Mouse (Mus musculus): Measurements from ENCODE around the gene Ssbp4. TPM values are rescaled to one million over a fixed set of nuclear protein-coding genes. Genes with fewer than 3 reads are reported as not detected.
A peak's percentile ranks its signal among the peaks of the same experiment; 100 is the strongest.

The Ssbp4 gene
- polyA plus RNA-seq, 1 experiment = 133 TPM

GRCm38 (mm10) chr8:70648921-70649320 lies 40.2 kb upstream of the Ssbp4 start:
- Histone ChIP-seq H3K4me3 (no peak overlapping the region), H3K79me2 (ENCODE audit: control insufficient read depth, insufficient read depth) (no peaks in the 10 kb centered on the region), H3K36me3 (ENCODE audit: control insufficient read depth, insufficient read depth) (peaks cover 5% of the 10 kb centered on the region), H3K27me3 (ENCODE audit: control insufficient read depth, insufficient read depth, insufficient read length) (no peaks in the 10 kb centered on the region), H3K4me2 (ENCODE audit: low read depth) (no peak overlapping the region), H3ac (ENCODE audit: control insufficient read depth, insufficient read length) (no peak overlapping the region)
- TF ChIP-seq REST (IDR thresholded peaks at IDR 0.05; ENCODE audit: insufficient read depth, insufficient read length) (no peak), USF1 (IDR thresholded peaks at IDR 0.05; ENCODE audit: low read depth) (no peak), MYOG (IDR thresholded peaks at IDR 0.05; ENCODE audit: control insufficient read depth in 1 of 3, insufficient read depth in 1 of 3, insufficient read length in 2 of 3, low read depth in 2 of 3) (no peak), MYOD1 (IDR thresholded peaks at IDR 0.05; ENCODE audit: control insufficient read depth in 1 of 3, insufficient read length in 2 of 3, low read depth in 2 of 3) (no peak), MAX (IDR thresholded peaks at IDR 0.05; ENCODE audit: low read depth) (no peak), E2F4 (IDR thresholded peaks at IDR 0.05; ENCODE audit: insufficient read depth) (no peak), TCF3 (IDR thresholded peaks at IDR 0.05; ENCODE audit: insufficient read length, low read depth) (no peak), TCF12 (IDR thresholded peaks at IDR 0.05; ENCODE audit: insufficient read depth, poor library complexity, severe bottlenecking) (no peak), POLR2A (IDR thresholded peaks at IDR 0.05; ENCODE audit: insufficient read length, low read depth) (no peak)

- TF ChIP-seq MYOD1 (IDR thresholded peaks at IDR 0.05; ENCODE audit: control insufficient read depth in 1 of 3, insufficient read length in 2 of 3, low read depth in 2 of 3) (no peak), MYOG (IDR thresholded peaks at IDR 0.05; ENCODE audit: control insufficient read depth in 1 of 3, insufficient read depth in 1 of 3, insufficient read length in 2 of 3, low read depth in 2 of 3) (no peak), CEBPB (IDR thresholded peaks at IDR 0.05; ENCODE audit: insufficient read depth, poor library complexity, severe bottlenecking) (no peak), SRF (IDR thresholded peaks at IDR 0.05; ENCODE audit: control insufficient read depth, insufficient read length, low read depth) (no peak), POLR2A (IDR thresholded peaks at IDR 0.05; ENCODE audit: insufficient read length, low read depth) (no peak), REST (IDR thresholded peaks at IDR 0.05; ENCODE audit: insufficient read depth, insufficient read length) (no peak), USF1 (IDR thresholded peaks at IDR 0.05; ENCODE audit: low read depth) (no peak), E2F4 (IDR thresholded peaks at IDR 0.05; ENCODE audit: insufficient read depth) (no peak), TCF3 (IDR thresholded peaks at IDR 0.05; ENCODE audit: insufficient read length, low read depth) (no peak), POLR2AphosphoS2 (IDR thresholded peaks at IDR 0.05; ENCODE audit: insufficient read length, low read depth) (no peak), TCF12 (IDR thresholded peaks at IDR 0.05; ENCODE audit: insufficient read depth, poor library complexity, severe bottlenecking) (no peak), MAX (IDR thresholded peaks at IDR 0.05; ENCODE audit: low read depth) (no peak)
- H3K4me2 ChIP-seq (ENCODE audit: low read depth) = no peak overlapping the region
- peaks cover 5% of the 10 kb centered on the region for H3K36me3 ChIP-seq (ENCODE audit: control insufficient read depth, insufficient read depth)
Measured at GRCm38 (mm10) chr8:70648164-70648442, 39.4 kb upstream of the Ssbp4 start.

GRCm38 (mm10) chr8:70647343-70648163 lies 38.9 kb upstream of the Ssbp4 start:
- H3ac ChIP-seq (ENCODE audit: control insufficient read depth, insufficient read length) = no peak overlapping the region
- no peak overlapping the region for H3K4me3 ChIP-seq
- no peaks in the 10 kb centered on the region for H3K27me3 ChIP-seq (ENCODE audit: control insufficient read depth, insufficient read depth, insufficient read length)
- TF ChIP-seq MYOD1 (IDR thresholded peaks at IDR 0.05; ENCODE audit: control insufficient read depth in 1 of 3, insufficient read length in 2 of 3, low read depth in 2 of 3) = peak in 1 of 3 experiments; percentile 30
- no peak for TF ChIP-seq SRF (IDR thresholded peaks at IDR 0.05; ENCODE audit: control insufficient read depth, insufficient read length, low read depth)
- peak in 1 of 3 experiments; percentile 41 for TF ChIP-seq MYOG (IDR thresholded peaks at IDR 0.05; ENCODE audit: control insufficient read depth in 1 of 3, insufficient read depth in 1 of 3, insufficient read length in 2 of 3, low read depth in 2 of 3)
- peak; percentile 75 for TF ChIP-seq POLR2AphosphoS2 (IDR thresholded peaks at IDR 0.05; ENCODE audit: insufficient read length, low read depth)
- no peaks in the 10 kb centered on the region for H3K79me2 ChIP-seq (ENCODE audit: control insufficient read depth, insufficient read depth)
- H3K4me2 ChIP-seq (ENCODE audit: low read depth) = no peak overlapping the region
- peaks cover 5% of the 10 kb centered on the region for H3K36me3 ChIP-seq (ENCODE audit: control insufficient read depth, insufficient read depth)

More at GRCm38 (mm10) chr8:70648164-70648442, 39.4 kb upstream of the Ssbp4 start:
- Histone ChIP-seq H3K27me3 (ENCODE audit: control insufficient read depth, insufficient read depth, insufficient read length) (no peaks in the 10 kb centered on the region), H3K4me3 (no peak overlapping the region), H3K79me2 (ENCODE audit: control insufficient read depth, insufficient read depth) (no peaks in the 10 kb centered on the region), H3ac (ENCODE audit: control insufficient read depth, insufficient read length) (no peak overlapping the region)

GRCm38 (mm10) chr8:70646775-70647174 lies 38.1 kb upstream of the Ssbp4 start:
- H3K79me2 ChIP-seq (ENCODE audit: control insufficient read depth, insufficient read depth) = no peaks in the 10 kb centered on the region
- no peaks in the 10 kb centered on the region for H3K27me3 ChIP-seq (ENCODE audit: control insufficient read depth, insufficient read depth, insufficient read length)
- no peak for TF ChIP-seq POLR2A (IDR thresholded peaks at IDR 0.05; ENCODE audit: insufficient read length, low read depth)
- TF ChIP-seq TCF12 (IDR thresholded peaks at IDR 0.05; ENCODE audit: insufficient read depth, poor library complexity, severe bottlenecking) = no peak
- no peak for TF ChIP-seq REST (IDR thresholded peaks at IDR 0.05; ENCODE audit: insufficient read depth, insufficient read length)
- no peak for TF ChIP-seq USF1 (IDR thresholded peaks at IDR 0.05; ENCODE audit: low read depth)
- peak; percentile 41 for TF ChIP-seq POLR2AphosphoS2 (IDR thresholded peaks at IDR 0.05; ENCODE audit: insufficient read length, low read depth)
- TF ChIP-seq MYOD1 (IDR thresholded peaks at IDR 0.05; ENCODE audit: control insufficient read depth in 1 of 3, insufficient read length in 2 of 3, low read depth in 2 of 3) = no peak
- no peak for TF ChIP-seq E2F4 (IDR thresholded peaks at IDR 0.05; ENCODE audit: insufficient read depth)
- no peak for TF ChIP-seq MYOG (IDR thresholded peaks at IDR 0.05; ENCODE audit: control insufficient read depth in 1 of 3, insufficient read depth in 1 of 3, insufficient read length in 2 of 3, low read depth in 2 of 3)
- TF ChIP-seq CEBPB (IDR thresholded peaks at IDR 0.05; ENCODE audit: insufficient read depth, poor library complexity, severe bottlenecking) = peak; percentile 68; the same call in 1 of the 2 replicates
- H3ac ChIP-seq (ENCODE audit: control insufficient read depth, insufficient read length) = no peak overlapping the region
- peaks cover 5% of the 10 kb centered on the region for H3K36me3 ChIP-seq (ENCODE audit: control insufficient read depth, insufficient read depth)
- H3K4me3 ChIP-seq = no peak overlapping the region
- H3K4me2 ChIP-seq (ENCODE audit: low read depth) = no peak overlapping the region

- Histone ChIP-seq H3K27me3 (ENCODE audit: control insufficient read depth, insufficient read depth, insufficient read length) (no peaks in the 10 kb centered on the region), H3K4me2 (ENCODE audit: low read depth) (no peak overlapping the region), H3K36me3 (ENCODE audit: control insufficient read depth, insufficient read depth) (peaks cover 5% of the 10 kb centered on the region), H3K79me2 (ENCODE audit: control insufficient read depth, insufficient read depth) (no peaks in the 10 kb centered on the region), H3ac (ENCODE audit: control insufficient read depth, insufficient read length) (no peak overlapping the region), H3K4me3 (no peak overlapping the region)
- TF ChIP-seq CEBPB (IDR thresholded peaks at IDR 0.05; ENCODE audit: insufficient read depth, poor library complexity, severe bottlenecking) = no peak
- TF ChIP-seq REST (IDR thresholded peaks at IDR 0.05; ENCODE audit: insufficient read depth, insufficient read length) = no peak
- TF ChIP-seq TCF12 (IDR thresholded peaks at IDR 0.05; ENCODE audit: insufficient read depth, poor library complexity, severe bottlenecking) = no peak
- TF ChIP-seq TCF3 (IDR thresholded peaks at IDR 0.05; ENCODE audit: insufficient read length, low read depth) = no peak
- no peak for TF ChIP-seq MAX (IDR thresholded peaks at IDR 0.05; ENCODE audit: low read depth)
- no peak for TF ChIP-seq E2F4 (IDR thresholded peaks at IDR 0.05; ENCODE audit: insufficient read depth)
- no peak for TF ChIP-seq SRF (IDR thresholded peaks at IDR 0.05; ENCODE audit: control insufficient read depth, insufficient read length, low read depth)
- TF ChIP-seq MYOG (IDR thresholded peaks at IDR 0.05; ENCODE audit: control insufficient read depth in 1 of 3, insufficient read depth in 1 of 3, insufficient read length in 2 of 3, low read depth in 2 of 3) = no peak
- TF ChIP-seq MYOD1 (IDR thresholded peaks at IDR 0.05; ENCODE audit: control insufficient read depth in 1 of 3, insufficient read length in 2 of 3, low read depth in 2 of 3) = no peak
- no peak for TF ChIP-seq POLR2AphosphoS2 (IDR thresholded peaks at IDR 0.05; ENCODE audit: insufficient read length, low read depth)
- no peak for TF ChIP-seq USF1 (IDR thresholded peaks at IDR 0.05; ENCODE audit: low read depth)
- no peak for TF ChIP-seq POLR2A (IDR thresholded peaks at IDR 0.05; ENCODE audit: insufficient read length, low read depth)
Measured at GRCm38 (mm10) chr8:70646369-70646768, 37.7 kb upstream of the Ssbp4 start.

All from myocyte (in vitro differentiated cells).